ENCODE assay signal across 27 mouse cellular contexts in the genomic region with DNA sequence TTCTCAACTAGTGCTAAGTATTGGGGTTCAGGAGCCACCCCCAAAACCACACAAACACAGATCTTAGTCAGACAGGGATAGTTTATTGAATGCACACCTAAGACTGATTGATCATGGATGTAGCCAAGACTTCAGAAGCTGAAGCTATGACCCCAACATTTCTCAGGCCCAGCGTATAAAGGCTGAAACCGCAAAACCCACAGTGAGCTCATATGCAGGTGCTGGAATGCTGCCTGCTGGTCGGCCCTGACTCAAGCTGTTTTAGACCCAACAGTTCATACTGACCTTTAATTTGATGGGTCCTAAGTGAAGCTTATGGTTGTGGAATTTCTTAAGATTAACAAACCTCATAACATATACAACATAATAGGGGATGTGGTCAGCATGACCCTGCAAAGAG.
"Had no signal": no experiment of that assay in that cellular context is flagged by ENCODE, and none has a peak within 500 bp of the region (broad histone marks: within the 10 kb centered on the region; RNA-seq: fewer than 3 reads in every experiment).

No protein-coding gene starts in this region.

- ATAC-seq: hindbrain, postnatal 0 days; intestine, embryonic 16.5 days; liver, embryonic 12.5 days had no signal

- DNase-seq: gastrocnemius, adult 2 months; gastrocnemius, postnatal 10 days; gastrocnemius, postnatal 25 days; heart, adult 18-20 months; heart, postnatal 14 days; heart, postnatal 36 days; kidney, adult 11 months; kidney, adult 2 months; kidney, adult 9 months; kidney, postnatal 14 days; kidney, postnatal 36 days; layer of hippocampus, adult 9-11 months; layer of hippocampus, postnatal 36 days; left cerebral cortex, postnatal 4 days had no signal

- H3K4me3 ChIP-seq: gastrocnemius, adult 2 months; heart, embryonic 13.5 days; heart, embryonic 15.5 days; hindbrain, embryonic 13.5 days; hindbrain, embryonic 15.5 days; kidney, embryonic 15.5 days; limb, embryonic 13.5 days; limb, embryonic 15.5 days; liver, embryonic 12.5 days had no signal

- H3K4me2 ChIP-seq: heart, embryonic 11.5 days; heart, embryonic 13.5 days; heart, embryonic 15.5 days; hindbrain, embryonic 13.5 days; hindbrain, embryonic 15.5 days; kidney, embryonic 15.5 days; limb, embryonic 13.5 days; limb, embryonic 15.5 days; liver, embryonic 12.5 days had no signal

- H3K27ac ChIP-seq: gastrocnemius, adult 2 months; heart, embryonic 13.5 days; heart, embryonic 15.5 days; hindbrain, embryonic 13.5 days; hindbrain, embryonic 15.5 days; hindbrain, postnatal 0 days; kidney, embryonic 15.5 days; kidney, postnatal 0 days; limb, embryonic 13.5 days; limb, embryonic 15.5 days; liver, embryonic 12.5 days; liver, embryonic 14.5 days had no signal

- H3K4me1 ChIP-seq: hindbrain, embryonic 13.5 days; hindbrain, embryonic 15.5 days; kidney, embryonic 15.5 days; limb, embryonic 13.5 days; limb, embryonic 15.5 days had no signal

- H3K36me3 ChIP-seq: heart, embryonic 13.5 days; heart, embryonic 15.5 days; hindbrain, embryonic 15.5 days; kidney, embryonic 15.5 days; limb, embryonic 13.5 days; limb, embryonic 15.5 days; liver, embryonic 12.5 days had no signal

- H3K27me3 ChIP-seq: heart, embryonic 13.5 days; heart, embryonic 15.5 days; hindbrain, embryonic 13.5 days; hindbrain, embryonic 15.5 days; kidney, embryonic 15.5 days; limb, embryonic 13.5 days; limb, embryonic 15.5 days; liver, embryonic 12.5 days had no signal

- H3K9ac ChIP-seq: heart, embryonic 13.5 days; heart, embryonic 15.5 days; hindbrain, embryonic 13.5 days; hindbrain, embryonic 15.5 days; kidney, embryonic 15.5 days; limb, embryonic 13.5 days; limb, embryonic 15.5 days; liver, embryonic 12.5 days; liver, embryonic 14.5 days had no signal

- H3K9me3 ChIP-seq: heart, embryonic 13.5 days; heart, embryonic 15.5 days; hindbrain, embryonic 13.5 days; hindbrain, embryonic 15.5 days; kidney, embryonic 15.5 days; limb, embryonic 15.5 days had no signal
